Comparison of ENCODE assay signal across 8 mouse cellular contexts in genomic region chr2:164910360-164911061, GRCm38 (mm10). TPM values are rescaled to one million over a fixed set of nuclear protein-coding genes. Genes with fewer than 3 reads are reported as not detected.
DNase-seq lines count a peak whose midpoint lies in the region; ATAC-seq lines count a peak whose summit lies in the region.

No protein-coding gene starts in this region.

- peaks cover 61% of the 10 kb centered on the region for H3K4me1 ChIP-seq in megakaryocyte, embryonic 14.5 days
- peaks cover 28% of the 10 kb centered on the region for H3K4me1 ChIP-seq in hindbrain, embryonic 13.5 days (replicated peaks)
- H3K4me1 ChIP-seq in midbrain, embryonic 11.5 days (ENCODE audit: control insufficient read depth, insufficient read depth, low read length), result peaks cover 14% of the 10 kb centered on the region

- WGBS in hindbrain, embryonic 13.5 days, result 6% methylated on average over 37 of the region's 37 CpGs
- 6% methylated on average over 37 of the region's 37 CpGs for WGBS in midbrain, embryonic 11.5 days

- H3K4me3 ChIP-seq in megakaryocyte, embryonic 14.5 days (replicated peaks), result peak overlapping the region; percentile 95
- H3K4me3 ChIP-seq in hindbrain, embryonic 13.5 days, result peak overlapping the region; percentile 77
- H3K4me3 ChIP-seq in midbrain, embryonic 11.5 days (ENCODE audit: low read depth, low read length), result peak overlapping the region; percentile 74

- peaks cover 47% of the 10 kb centered on the region for H3K36me3 ChIP-seq in megakaryocyte, embryonic 14.5 days (replicated peaks; ENCODE audit: low read length)
- H3K36me3 ChIP-seq in hindbrain, embryonic 13.5 days, result peaks cover 39% of the 10 kb centered on the region
- H3K36me3 ChIP-seq in midbrain, embryonic 11.5 days (ENCODE audit: control insufficient read depth, insufficient read depth, low read length), result peaks cover 31% of the 10 kb centered on the region

- DNase-seq in adrenal gland, postnatal 14 days, result peak; percentile 64
- DNase-seq in adrenal gland, postnatal 10 days, result no peak
- DNase-seq in midbrain, embryonic 11.5 days (ENCODE audit: low spot score, missing footprints), result peak; percentile 91
- DNase-seq in Muller cell, postnatal 12 days (ENCODE audit: inconsistent ontology term), result no peak
- DNase-seq in layer of hippocampus, adult 9-10 months (ENCODE audit: low spot score), result no peak

- no peak for ATAC-seq in megakaryocyte, adult 5-6 weeks (ENCODE audit: poor library complexity, severe bottlenecking)
- ATAC-seq in hindbrain, embryonic 13.5 days (ENCODE audit: low FRiP score), result peak; percentile 37
- ATAC-seq in midbrain, embryonic 11.5 days (ENCODE audit: low FRiP score), result peak; percentile 18; the same call in 1 of the 2 replicates

- peaks cover 13% of the 10 kb centered on the region for H3K9me3 ChIP-seq in megakaryocyte, embryonic 14.5 days
- peaks cover 5% of the 10 kb centered on the region for H3K9me3 ChIP-seq in hindbrain, embryonic 13.5 days
- H3K9me3 ChIP-seq in midbrain, embryonic 11.5 days (ENCODE audit: control insufficient read depth, low read length), result peaks cover 5% of the 10 kb centered on the region

- peak overlapping the region; percentile 80 for H3K4me2 ChIP-seq in hindbrain, embryonic 13.5 days
- peak overlapping the region; percentile 82 for H3K4me2 ChIP-seq in midbrain, embryonic 11.5 days

- H3K27ac ChIP-seq in hindbrain, embryonic 13.5 days, result peak overlapping the region; percentile 99
- H3K27ac ChIP-seq in midbrain, embryonic 11.5 days (ENCODE audit: low read depth, low read length), result peak overlapping the region; percentile 99; the same call in 1 of the 2 replicates

- H3K27me3 ChIP-seq in megakaryocyte, embryonic 14.5 days (replicated peaks), result no peaks in the 10 kb centered on the region
- H3K27me3 ChIP-seq in hindbrain, embryonic 13.5 days, result no peaks in the 10 kb centered on the region
- H3K27me3 ChIP-seq in midbrain, embryonic 11.5 days (ENCODE audit: control insufficient read depth, insufficient read depth, low read length), result no peaks in the 10 kb centered on the region

- peak overlapping the region; percentile 81 for H3K9ac ChIP-seq in hindbrain, embryonic 13.5 days
- peak overlapping the region; percentile 98 for H3K9ac ChIP-seq in midbrain, embryonic 11.5 days (ENCODE audit: low read length)

RNA-seq across cellular contexts. Expression of gene Zfp335, which starts 1.0 kb away (rescaled TPM):
- 17.3 and 19.4 TPM in 2 replicates for total RNA-seq in adrenal gland, postnatal 14 days (2021)
- total RNA-seq in adrenal gland, postnatal 10 days (2021), result 10 to 100 TPM; 13.4 to 16.2 TPM
- 21.8 and 45.9 TPM in 2 replicates for polyA plus RNA-seq in megakaryocyte, embryonic 14.5 days (2012; ENCODE audit: insufficient read depth, low replicate concordance)
- total RNA-seq in megakaryocyte, adult 5-6 weeks (2015), result 15.6 and 16.1 TPM in 2 replicates
- total RNA-seq in megakaryocyte, adult 5-6 weeks (2017), result 9.4 and 10.0 TPM in 2 replicates
- polyA plus RNA-seq in hindbrain, embryonic 13.5 days (2015; fragmentation: Nextera tagmentation; extraction: Ambion mirVana), result 13.1 and 13.9 TPM in 2 replicates
- 8.2 and 8.8 TPM in 2 replicates for polyA plus RNA-seq in midbrain, embryonic 11.5 days (2014; fragmentation: Nextera tagmentation; extraction: Ambion mirVana)

RNA-seq across cellular contexts. Expression of gene Mmp9, which starts 30.1 kb away (rescaled TPM):
- total RNA-seq in adrenal gland, postnatal 14 days (2021), result 1.7 and 2.0 TPM in 2 replicates
- 10 to 100 TPM in 1 of 2 experiments, 1 to 10 TPM in 1; 2.6 to 24.5 TPM for total RNA-seq in adrenal gland, postnatal 10 days (2021)
- polyA plus RNA-seq in megakaryocyte, embryonic 14.5 days (2012; ENCODE audit: insufficient read depth, low replicate concordance), result 2.4 TPM in 1 of 2 replicates, not detected in the other
- total RNA-seq in megakaryocyte, adult 5-6 weeks (2015), result 326 and 367 TPM in 2 replicates
- 217 and 317 TPM in 2 replicates for total RNA-seq in megakaryocyte, adult 5-6 weeks (2017)
- polyA plus RNA-seq in hindbrain, embryonic 13.5 days (2015; fragmentation: Nextera tagmentation; extraction: Ambion mirVana), result 23.8 and 25.2 TPM in 2 replicates
- polyA plus RNA-seq in midbrain, embryonic 11.5 days (2014; fragmentation: Nextera tagmentation; extraction: Ambion mirVana), result 1.9 and 2.0 TPM in 2 replicates

RNA-seq across cellular contexts. Expression of gene Pcif1, which starts 31.4 kb away (rescaled TPM):
- 42.3 and 54.0 TPM in 2 replicates for total RNA-seq in adrenal gland, postnatal 14 days (2021)
- 10 to 100 TPM; 47.1 to 55.0 TPM for total RNA-seq in adrenal gland, postnatal 10 days (2021)
- polyA plus RNA-seq in megakaryocyte, embryonic 14.5 days (2012; ENCODE audit: insufficient read depth, low replicate concordance), result 120 and 158 TPM in 2 replicates
- total RNA-seq in megakaryocyte, adult 5-6 weeks (2015), result 38.4 and 47.1 TPM in 2 replicates
- 31.2 and 33.4 TPM in 2 replicates for total RNA-seq in megakaryocyte, adult 5-6 weeks (2017)
- polyA plus RNA-seq in hindbrain, embryonic 13.5 days (2015; fragmentation: Nextera tagmentation; extraction: Ambion mirVana), result 87.8 and 95.3 TPM in 2 replicates
- 62.0 and 65.7 TPM in 2 replicates for polyA plus RNA-seq in midbrain, embryonic 11.5 days (2014; fragmentation: Nextera tagmentation; extraction: Ambion mirVana)

RNA-seq across cellular contexts. Expression of gene Slc12a5, which starts 50.1 kb away (rescaled TPM):
- 8.4 and 8.7 TPM in 2 replicates for total RNA-seq in adrenal gland, postnatal 14 days (2021)
- total RNA-seq in adrenal gland, postnatal 10 days (2021), result 1 to 10 TPM; 4.5 to 7.7 TPM
- 0.47 and 0.89 TPM in 2 replicates for polyA plus RNA-seq in megakaryocyte, embryonic 14.5 days (2012; ENCODE audit: insufficient read depth, low replicate concordance)
- 0.91 and 1.3 TPM in 2 replicates for total RNA-seq in megakaryocyte, adult 5-6 weeks (2015)
- 0.48 and 0.89 TPM in 2 replicates for total RNA-seq in megakaryocyte, adult 5-6 weeks (2017)
- polyA plus RNA-seq in hindbrain, embryonic 13.5 days (2015; fragmentation: Nextera tagmentation; extraction: Ambion mirVana), result 21.4 and 22.1 TPM in 2 replicates
- polyA plus RNA-seq in midbrain, embryonic 11.5 days (2014; fragmentation: Nextera tagmentation; extraction: Ambion mirVana), result 2.8 and 3.0 TPM in 2 replicates

RNA-seq across cellular contexts. Expression of gene Pltp, which starts 53.0 kb away (rescaled TPM):
- total RNA-seq in adrenal gland, postnatal 14 days (2021), result 35.4 and 36.2 TPM in 2 replicates
- 10 to 100 TPM; 31.5 to 36.6 TPM for total RNA-seq in adrenal gland, postnatal 10 days (2021)
- 15.1 and 146 TPM in 2 replicates for polyA plus RNA-seq in megakaryocyte, embryonic 14.5 days (2012; ENCODE audit: insufficient read depth, low replicate concordance)
- 3.8 and 7.1 TPM in 2 replicates for total RNA-seq in megakaryocyte, adult 5-6 weeks (2015)
- 1.8 and 3.6 TPM in 2 replicates for total RNA-seq in megakaryocyte, adult 5-6 weeks (2017)
- 123 and 127 TPM in 2 replicates for polyA plus RNA-seq in hindbrain, embryonic 13.5 days (2015; fragmentation: Nextera tagmentation; extraction: Ambion mirVana)
- 91.8 and 97.3 TPM in 2 replicates for polyA plus RNA-seq in midbrain, embryonic 11.5 days (2014; fragmentation: Nextera tagmentation; extraction: Ambion mirVana)

Comparison
In these comparisons a context has a peak if more than half of its experiments do, and no peak if none do; other contexts are left out.
1. DNase-seq: peak in adrenal gland, postnatal 14 days (single experiment) and midbrain, embryonic 11.5 days (single experiment); none in adrenal gland, postnatal 10 days (single experiment), Muller cell, postnatal 12 days (single experiment) and layer of hippocampus, adult 9-10 months (single experiment).
2. RNA of gene Mmp9, which starts 30.1 kb away (total RNA-seq): 217 to 367 TPM in megakaryocyte, adult 5-6 weeks; 2.6 to 24.5 TPM in adrenal gland, postnatal 10 days and 1.7 to 2.0 TPM in adrenal gland, postnatal 14 days; every median in the first group is over 4 times any median in the second.
3. Peak in every context shown above with its lines, with median percentiles within 50 percentile points of each other: H3K4me3 ChIP-seq.